Mouse (Mus musculus) midbrain, postnatal 0 days (tissue): ENCODE results near the gene Pld3. TPM values are rescaled to one million over a fixed set of nuclear protein-coding genes. Genes with fewer than 3 reads are reported as not detected.

Experiments
- ATAC-seq: fragments of 200-750 bp; cut with Nextera tagmentation; 2 replicates; pipeline ENCODE4 v1.8.0; 2017; ENCODE audit warnings: moderate number of reproducible peaks, mild to moderate bottlenecking, moderate TSS enrichment, moderate library complexity; ENCODE audit not compliant: low FRiP score
- DNase-seq: peaks from one replicate; pipeline ENCODE4 v3.0.0-alpha.2; 2015; ENCODE audit warnings: low spot score
- H3K27ac ChIP-seq: fragments of 300-500 bp; sonication (generic); 2 replicates; pipeline ENCODE4 v1.5.1; 2014; ENCODE audit warnings: low read depth, mild to moderate bottlenecking, low read length, mixed read lengths
- H3K27me3 ChIP-seq: fragments of 300-500 bp; sonication (generic); 2 replicates; pipeline ENCODE4 v1.6.1; 2014; ENCODE audit warnings: low read length, control low read depth, mixed read lengths; ENCODE audit not compliant: insufficient read depth
- H3K36me3 ChIP-seq: fragments of 300-500 bp; sonication (generic); 2 replicates; pipeline ENCODE4 v1.6.1; 2014; ENCODE audit warnings: low read length, control low read depth, mixed read lengths; ENCODE audit not compliant: insufficient read depth
- H3K4me1 ChIP-seq: fragments of 300-500 bp; sonication (generic); 2 replicates; pipeline ENCODE4 v1.6.1; 2014; ENCODE audit warnings: mild to moderate bottlenecking, control low read depth, antibody characterized with exemption, low read length, mixed read lengths; ENCODE audit not compliant: insufficient read depth
- H3K4me2 ChIP-seq: fragments of 300-500 bp; sonication (generic); 2 replicates; pipeline ENCODE4 v1.6.1; 2014; ENCODE audit warnings: low read depth, mild to moderate bottlenecking, low read length, mixed read lengths; ENCODE audit not compliant: poor library complexity, severe bottlenecking
- H3K4me3 ChIP-seq: fragments of 300-500 bp; sonication (generic); 2 replicates; pipeline ENCODE4 v1.5.1; 2014; ENCODE audit warnings: low read depth, mild to moderate bottlenecking, low read length, moderate library complexity
- H3K9ac ChIP-seq: fragments of 300-500 bp; sonication (generic); replicated peaks from 2 replicates; pipeline ENCODE4 v1.6.1; 2014; ENCODE audit warnings: mild to moderate bottlenecking, low read length, moderate library complexity, mixed read lengths; ENCODE audit not compliant: poor library complexity, severe bottlenecking
- H3K9me3 ChIP-seq: fragments of 300-500 bp; sonication (generic); 2 replicates; pipeline ENCODE4 v1.6.1; 2016; ENCODE audit warnings: low read length, control low read depth
- CTCF ChIP-seq: IDR thresholded peaks from 2 replicates; pipeline ENCODE4 v1.5.1; 2016; ENCODE audit warnings: antibody characterized with exemption, mild to moderate bottlenecking
- WGBS: fragments of 180-500 bp; shearing (Covaris S2); extraction: QIAGEN DNeasy Blood & Tissue Kit; methylation state at CpG from one replicate; pipeline ENCODE4 v1.1.7; 2014; 5-methylcytosine and 5-hydroxymethylcytosine counted together
- polyA plus RNA-seq: library from polyadenylated mRNA; unstranded; fragments of >200 nt; fragmentation: Nextera tagmentation; extraction: Ambion mirVana; gene quantifications from 2 replicates; pipeline ENCODE4 v1.2.1, GENCODE M21; 2015
- total RNA-seq: library from RNA; depleted of rRNA; stranded (reverse); fragments of >200 nt; gene quantifications from 2 replicates; pipeline ENCODE4 v1.2.3, GENCODE M21; 2014

Gene Pld3
- total and polyA plus RNA-seq, 2 experiments from 2014 or later: 275 to 286 TPM

DNA sequence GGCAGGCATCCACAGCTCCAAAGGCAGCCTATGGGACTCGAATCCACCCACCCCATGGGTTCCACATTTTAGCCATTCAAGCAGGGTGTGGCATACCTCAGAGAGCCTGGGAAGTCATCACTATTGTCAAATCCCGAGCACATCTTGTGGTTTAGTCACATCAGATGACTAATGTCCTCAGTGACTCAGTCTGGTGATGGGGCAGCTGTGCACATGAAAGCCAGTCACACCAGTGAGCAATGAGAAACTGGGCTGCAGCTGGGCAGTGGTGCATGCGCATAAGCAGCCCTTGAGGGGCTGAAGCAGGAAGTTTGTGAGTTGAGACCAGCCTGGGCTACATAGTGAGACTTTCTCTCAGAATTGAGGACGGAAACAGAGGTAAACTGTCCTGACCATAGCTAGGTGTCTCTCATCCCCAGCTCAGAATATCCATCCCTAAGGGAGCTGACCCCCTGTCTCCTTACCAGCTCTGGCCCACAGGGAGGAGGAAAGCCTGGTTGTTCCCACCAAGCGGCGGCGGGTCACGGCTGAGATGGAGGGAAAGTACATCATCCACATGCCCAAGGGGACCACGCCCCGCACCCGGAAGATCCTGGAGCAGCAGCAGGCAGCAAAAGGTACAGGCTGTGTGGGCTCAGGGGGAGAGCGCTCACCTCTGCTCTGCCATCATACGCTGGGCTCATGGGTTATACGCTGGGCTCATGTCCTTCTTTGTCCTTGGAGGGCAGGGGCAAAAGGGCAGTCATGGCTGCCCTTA is 21.3 kb upstream of the Pld3 start:
- Histone ChIP-seq H3K36me3 (peaks cover 62% of the 10 kb centered on the region), H3K9ac (no peak overlapping the region)

DNA sequence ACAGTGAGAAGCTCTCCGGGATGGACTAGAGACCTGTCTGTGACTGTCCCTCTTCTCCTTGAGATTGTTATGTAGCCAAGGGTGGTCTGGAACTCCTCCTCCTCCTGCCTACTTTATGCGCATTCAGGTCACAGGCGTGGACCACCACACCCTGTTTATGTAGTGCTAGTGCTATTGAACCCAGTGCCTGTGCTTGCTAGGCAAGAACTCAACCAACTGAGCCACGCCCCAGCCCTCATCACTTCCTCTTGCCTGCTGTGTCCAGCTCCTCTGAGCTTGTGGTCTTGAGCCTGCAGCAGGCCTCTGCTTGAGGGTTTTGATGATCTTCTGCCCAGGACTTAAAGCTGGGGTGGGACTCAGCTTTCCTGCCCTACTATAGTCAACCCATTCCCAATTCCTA is 19.1 kb upstream of the Pld3 start:
- no peaks in the 10 kb centered on the region for H3K27me3 ChIP-seq
- no peak for TF ChIP-seq CTCF
- no peaks in the 10 kb centered on the region for H3K4me1 ChIP-seq
- 95% methylated on average over 4 of the region's 4 CpGs for WGBS
- ATAC-seq (no peak), DNase-seq (no peak)
- no peak overlapping the region for H3K9ac ChIP-seq
- no peak overlapping the region for H3K4me2 ChIP-seq
- no peaks in the 10 kb centered on the region for H3K9me3 ChIP-seq
- H3K4me3 ChIP-seq: no peak overlapping the region
- H3K36me3 ChIP-seq: peaks cover 64% of the 10 kb centered on the region
- H3K27ac ChIP-seq: no peak overlapping the region

More for the DNA sequence above, 21.3 kb upstream of the Pld3 start:
- DNase-seq (no peak), ATAC-seq (no peak)
- Histone ChIP-seq H3K4me2 (no peak overlapping the region), H3K4me1 (no peaks in the 10 kb centered on the region), H3K27me3 (no peaks in the 10 kb centered on the region), H3K27ac (no peak overlapping the region), H3K4me3 (no peak overlapping the region), H3K9me3 (no peaks in the 10 kb centered on the region)
- 93% methylated on average over 14 of the region's 14 CpGs for WGBS
- no peak for TF ChIP-seq CTCF

DNA sequence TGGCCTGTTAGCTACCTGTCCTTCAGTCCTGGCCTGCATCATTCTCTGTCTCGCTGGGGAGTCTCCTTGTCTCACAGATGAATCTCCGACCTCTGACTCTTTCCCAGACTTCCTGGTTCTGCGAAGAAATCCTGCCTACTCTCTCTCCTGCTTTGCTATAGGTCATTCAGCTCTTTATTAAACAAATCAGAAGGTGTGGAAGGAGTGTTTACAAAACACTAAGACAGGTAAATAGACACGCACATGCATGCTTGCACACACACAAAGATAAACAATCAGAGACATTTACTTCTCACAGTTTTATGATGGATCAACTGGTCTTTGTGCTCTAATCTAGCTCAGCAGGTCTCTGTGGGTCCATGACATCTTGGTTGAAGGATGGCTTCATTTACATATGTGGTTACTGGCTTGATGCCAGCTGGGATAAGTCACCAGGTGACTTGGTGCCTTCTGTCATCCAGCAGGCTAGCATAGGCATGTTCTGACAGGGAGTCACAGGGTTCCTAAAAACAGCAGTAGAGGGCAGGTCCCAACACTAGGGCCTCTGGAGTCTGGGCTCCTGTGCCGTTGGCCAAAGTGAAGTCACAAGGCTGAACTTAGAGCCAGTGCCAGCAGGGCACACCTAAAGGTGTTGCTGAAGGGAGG is 16.7 kb upstream of the Pld3 start:
- DNase-seq (no peak), ATAC-seq (no peak)
- Histone ChIP-seq H3K36me3 (peaks cover 62% of the 10 kb centered on the region), H3K4me2 (no peak overlapping the region), H3K9me3 (no peaks in the 10 kb centered on the region), H3K27me3 (no peaks in the 10 kb centered on the region), H3K4me3 (no peak overlapping the region), H3K4me1 (no peaks in the 10 kb centered on the region), H3K9ac (no peak overlapping the region), H3K27ac (no peak overlapping the region)
- TF ChIP-seq CTCF: no peak
- WGBS: 91% methylated on average over 5 of the region's 5 CpGs

DNA sequence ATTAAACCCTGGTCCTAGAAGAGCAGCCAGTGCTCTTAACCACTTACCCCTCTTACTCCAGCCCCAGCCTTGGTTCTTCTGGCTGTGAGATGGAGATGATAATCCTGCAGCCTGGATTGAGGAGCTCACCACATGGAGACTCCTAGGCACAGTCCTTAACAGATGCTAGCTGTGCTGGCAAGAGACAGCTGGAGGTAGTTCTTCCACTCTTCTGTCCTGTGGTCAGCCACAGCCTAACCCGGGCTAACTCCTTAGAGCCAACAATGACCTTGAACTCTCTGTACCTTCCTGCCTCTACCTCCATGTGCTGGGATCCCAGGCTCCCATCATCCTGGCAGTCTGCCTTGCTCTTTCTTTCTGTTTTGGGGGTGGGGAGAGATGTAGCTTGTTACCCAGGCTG is 8.0 kb upstream of the Pld3 start:
- Histone ChIP-seq H3K27me3 (no peaks in the 10 kb centered on the region), H3K9me3 (no peaks in the 10 kb centered on the region), H3K9ac (0 out of 2 replicates have a peak overlapping the region, but pooled peaks have one; percentile 13), H3K4me3 (no peak overlapping the region), H3K27ac (no peak overlapping the region), H3K4me2 (no peak overlapping the region), H3K4me1 (no peaks in the 10 kb centered on the region), H3K36me3 (peaks cover 53% of the 10 kb centered on the region)
- no peak for TF ChIP-seq CTCF
- 91% methylated on average over 1 of the region's 1 CpGs for WGBS
- DNase-seq (no peak), ATAC-seq (no peak)

DNA sequence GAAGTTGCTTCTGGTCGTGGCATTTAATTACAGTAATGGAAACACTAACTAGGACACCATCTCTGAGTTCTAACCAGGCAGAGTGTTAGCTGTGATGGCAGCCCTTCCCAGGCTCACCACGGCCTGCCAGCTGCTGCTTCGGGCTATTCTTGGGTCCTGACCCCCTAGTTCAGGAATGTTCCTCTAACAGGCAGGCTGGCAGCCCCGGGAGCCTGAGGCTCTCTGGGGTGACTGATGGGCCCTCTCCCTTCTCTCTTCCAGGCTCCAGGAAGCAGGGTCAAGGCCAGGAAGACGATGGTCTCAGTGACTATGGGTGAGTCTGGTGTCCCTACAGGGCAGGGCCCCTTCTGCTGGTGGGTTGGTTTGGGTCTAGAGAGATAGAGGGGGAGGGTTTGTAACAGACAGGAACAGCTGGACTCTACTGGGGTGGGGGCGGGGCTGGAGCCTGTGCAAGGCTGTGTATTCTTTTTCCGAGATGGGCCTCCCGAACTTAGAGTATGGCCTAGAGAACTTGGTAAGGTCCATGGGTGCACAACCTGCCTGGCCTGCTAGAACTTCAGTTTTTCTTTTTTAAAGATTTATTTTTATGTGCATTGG is 7.4 kb upstream of the Pld3 start:
- Histone ChIP-seq H3K9me3 (no peaks in the 10 kb centered on the region), H3K9ac (no peak overlapping the region), H3K27me3 (no peaks in the 10 kb centered on the region), H3K27ac (no peak overlapping the region), H3K4me3 (no peak overlapping the region), H3K36me3 (peaks cover 50% of the 10 kb centered on the region), H3K4me1 (no peaks in the 10 kb centered on the region), H3K4me2 (no peak overlapping the region)
- no peak for TF ChIP-seq CTCF
- ATAC-seq (no peak), DNase-seq (no peak)
- WGBS: 85% methylated on average over 8 of the region's 8 CpGs

DNA sequence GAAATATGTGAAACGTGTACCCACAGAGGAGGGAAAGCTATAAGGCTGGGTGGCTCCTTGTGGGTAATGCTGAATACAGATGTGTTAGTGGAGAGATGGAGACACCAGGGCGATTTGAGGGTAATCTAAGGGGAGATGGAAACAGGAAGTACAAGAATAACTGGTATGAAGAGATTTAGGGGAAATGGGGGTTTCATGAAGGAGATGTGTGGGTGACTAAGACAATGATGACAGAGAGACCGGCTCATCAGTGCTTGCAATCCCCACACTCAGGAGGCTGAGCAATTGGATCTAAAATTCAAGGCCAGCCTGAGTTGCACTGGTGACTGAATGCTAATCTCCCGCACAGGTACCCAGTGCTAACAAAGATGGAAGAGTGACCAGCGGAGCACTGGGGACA is 948 bp downstream of the Pld3 start:
- no peaks in the 10 kb centered on the region for H3K9me3 ChIP-seq
- H3K4me3 ChIP-seq: peak overlapping the region; percentile 74
- H3K36me3 ChIP-seq: peaks cover 6% of the 10 kb centered on the region; the same call in 1 of the 2 replicates
- TF ChIP-seq CTCF: no peak
- H3K27me3 ChIP-seq: no peaks in the 10 kb centered on the region
- peak overlapping the region; percentile 74 for H3K4me2 ChIP-seq
- H3K27ac ChIP-seq: no peak overlapping the region
- H3K4me1 ChIP-seq: no peaks in the 10 kb centered on the region; the same call in 1 of the 2 replicates
- WGBS: 57% methylated on average over 5 of the region's 5 CpGs
- ATAC-seq (no peak), DNase-seq (no peak)
- peak overlapping the region; percentile 83 for H3K9ac ChIP-seq
